Mouse (Mus musculus): ENCODE results near the gene Zfp160. TPM values are rescaled to one million over a fixed set of nuclear protein-coding genes. Genes with fewer than 3 reads are reported as not detected.
A peak's percentile ranks its signal among the peaks of the same experiment; 100 is the strongest.

Zfp160 gene
- 18.0 and 19.8 TPM in 2 replicates for total RNA-seq (2012; rRNA removed)

DNA sequence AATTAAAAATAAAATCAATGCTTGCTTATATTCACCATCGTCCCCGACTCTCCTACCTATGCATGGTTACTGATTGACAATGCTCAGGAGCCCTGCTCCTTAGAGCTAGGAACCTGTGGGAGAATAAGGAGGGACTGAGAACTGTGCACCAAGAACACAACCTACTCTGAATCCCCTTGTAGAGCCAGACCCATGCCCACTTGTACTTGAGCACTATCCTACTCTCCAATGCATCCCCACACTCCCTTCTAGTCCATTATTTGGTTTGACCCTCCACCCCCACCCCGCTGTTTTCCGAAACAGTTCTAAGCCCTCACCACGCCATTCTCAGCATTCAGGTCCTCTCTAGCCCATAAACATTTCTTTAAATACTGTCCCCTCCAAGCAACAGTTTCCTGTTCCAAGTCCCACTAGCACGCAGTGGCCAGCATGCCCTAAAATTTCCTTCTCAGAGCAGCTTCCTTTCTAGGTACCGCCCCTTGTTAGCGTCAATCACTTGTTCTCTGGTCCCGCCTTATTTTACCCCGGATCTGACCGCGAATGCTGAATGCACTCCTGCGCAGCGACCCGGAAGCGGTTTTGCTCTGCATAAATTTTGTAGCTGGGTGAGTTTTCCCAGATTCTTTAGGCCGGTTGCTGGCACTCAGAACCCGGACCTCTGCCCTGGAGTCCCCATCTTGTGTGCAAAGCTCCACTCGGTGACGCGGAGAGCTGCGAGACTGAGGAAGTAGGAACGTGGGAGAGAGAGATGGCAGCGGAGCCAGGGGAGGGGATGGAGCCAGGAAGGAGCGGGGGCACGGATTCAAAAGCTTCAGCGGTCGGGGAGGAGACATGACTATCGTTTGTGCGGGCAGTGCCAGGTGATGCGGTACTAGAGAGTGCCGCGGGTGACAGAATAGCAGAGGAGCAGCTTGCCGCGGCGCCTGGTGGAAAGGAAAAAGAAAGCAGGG is at the start of gene Zfp160:
Gene Zfp160, plus strand, starts transcription at position 522 of the 950 bp plus-strand sequence.
- Histone ChIP-seq H3K27ac (ENCODE audit: insufficient read depth, low read depth, low read length, poor library complexity, severe bottlenecking) (peak within 1 kb of the TSS; percentile 71; the same call in 1 of the 2 replicates), H3K36me3 (ENCODE audit: control insufficient read depth, insufficient read depth, low read length, poor library complexity, severe bottlenecking) (peaks cover 5% of the 10 kb centered on the region), H3K9me3 (ENCODE audit: control insufficient read depth, insufficient read depth, low read depth, low read length) (no peaks in the 10 kb centered on the region), H3K9ac (ENCODE audit: insufficient read depth, low read depth, low read length, poor library complexity, severe bottlenecking) (peak within 1 kb of the TSS; percentile 92), H3K4me3 (ENCODE audit: insufficient read depth in 1 of 2, low read depth in 1 of 2, low read length in 2 of 2, poor library complexity in 1 of 2, severe bottlenecking in 1 of 2) (peak within 1 kb of the TSS; percentile 87 to 88), H3K4me1 (ENCODE audit: control insufficient read depth in 2 of 2, insufficient read depth in 2 of 2, low read length in 2 of 2, poor library complexity in 1 of 2) (peaks cover 0 to 2% of the 10 kb centered on the region in 2 experiments; a peak in 1 of 4 replicates)
- DNase-seq (ENCODE audit: low read depth, low spot score) = peak; percentile 78
- TF ChIP-seq CHD2 (IDR thresholded peaks at IDR 0.05; ENCODE audit: low read depth, low read length) (no peak), HCFC1 (IDR thresholded peaks at IDR 0.05; ENCODE audit: borderline replicate concordance, insufficient read depth, low read length) (no peak), ZNF384 (IDR thresholded peaks at IDR 0.05; ENCODE audit: low read depth, low read length) (no peak), MAFK (IDR thresholded peaks at IDR 0.05; ENCODE audit: insufficient read depth, low read depth, low read length) (no peak), ZC3H11A (IDR thresholded peaks at IDR 0.05; ENCODE audit: borderline replicate concordance, low read depth, low read length) (no peak)
- in situ Hi-C loops (cut with MboI; ENCODE audit: low sequenced_read_pairs in 2 of 2, unreplicated experiment in 2 of 2) = no loop called here

- no peak overlapping the region for H3K4me3 ChIP-seq (ENCODE audit: insufficient read depth in 1 of 2, low read depth in 1 of 2, low read length in 2 of 2, poor library complexity in 1 of 2, severe bottlenecking in 1 of 2)
- H3K4me1 ChIP-seq (ENCODE audit: control insufficient read depth in 2 of 2, insufficient read depth in 2 of 2, low read length in 2 of 2, poor library complexity in 1 of 2) = no peaks in the 10 kb centered on the region
- no peak overlapping the region for H3K9ac ChIP-seq (ENCODE audit: insufficient read depth, low read depth, low read length, poor library complexity, severe bottlenecking)
- no peak overlapping the region for H3K27ac ChIP-seq (ENCODE audit: insufficient read depth, low read depth, low read length, poor library complexity, severe bottlenecking)
- TF ChIP-seq CHD2 (IDR thresholded peaks at IDR 0.05; ENCODE audit: low read depth, low read length) (no peak), MAFK (IDR thresholded peaks at IDR 0.05; ENCODE audit: insufficient read depth, low read depth, low read length) (no peak), ZNF384 (IDR thresholded peaks at IDR 0.05; ENCODE audit: low read depth, low read length) (no peak)
- no peak for DNase-seq (ENCODE audit: low read depth, low spot score)
- H3K36me3 ChIP-seq (ENCODE audit: control insufficient read depth, insufficient read depth, low read length, poor library complexity, severe bottlenecking) = peaks cover 62% of the 10 kb centered on the region
- in situ Hi-C loops (cut with MboI; ENCODE audit: low sequenced_read_pairs in 2 of 2, unreplicated experiment in 2 of 2) = no loop called here
- no peaks in the 10 kb centered on the region for H3K9me3 ChIP-seq (ENCODE audit: control insufficient read depth, insufficient read depth, low read depth, low read length)
Observed at GRCm38 (mm10) chr17:20960386-20960785, 48.3 kb upstream of the Zfp160 start.

GRCm38 (mm10) chr17:20965421-20965820 is 43.3 kb upstream of the Zfp160 start:
- in situ Hi-C loops (cut with MboI; ENCODE audit: low sequenced_read_pairs in 2 of 2, unreplicated experiment in 2 of 2) = no loop called here
- Histone ChIP-seq H3K4me1 (ENCODE audit: control insufficient read depth in 2 of 2, insufficient read depth in 2 of 2, low read length in 2 of 2, poor library complexity in 1 of 2) (no peaks in the 10 kb centered on the region), H3K36me3 (ENCODE audit: control insufficient read depth, insufficient read depth, low read length, poor library complexity, severe bottlenecking) (peaks cover 32% of the 10 kb centered on the region), H3K9ac (ENCODE audit: insufficient read depth, low read depth, low read length, poor library complexity, severe bottlenecking) (no peak overlapping the region), H3K4me3 (ENCODE audit: insufficient read depth in 1 of 2, low read depth in 1 of 2, low read length in 2 of 2, poor library complexity in 1 of 2, severe bottlenecking in 1 of 2) (no peak overlapping the region), H3K27ac (ENCODE audit: insufficient read depth, low read depth, low read length, poor library complexity, severe bottlenecking) (no peak overlapping the region), H3K9me3 (ENCODE audit: control insufficient read depth, insufficient read depth, low read depth, low read length) (no peaks in the 10 kb centered on the region)
- no peak for TF ChIP-seq ZNF384 (IDR thresholded peaks at IDR 0.05; ENCODE audit: low read depth, low read length)
- no peak for TF ChIP-seq HCFC1 (IDR thresholded peaks at IDR 0.05; ENCODE audit: borderline replicate concordance, insufficient read depth, low read length)
- TF ChIP-seq CHD2 (IDR thresholded peaks at IDR 0.05; ENCODE audit: low read depth, low read length) = no peak
- TF ChIP-seq MAFK (IDR thresholded peaks at IDR 0.05; ENCODE audit: insufficient read depth, low read depth, low read length) = no peak
- no peak for TF ChIP-seq ZC3H11A (IDR thresholded peaks at IDR 0.05; ENCODE audit: borderline replicate concordance, low read depth, low read length)
- no peak for DNase-seq (ENCODE audit: low read depth, low spot score)

GRCm38 (mm10) chr17:20966681-20967080 is 42.0 kb upstream of the Zfp160 start:
- no peak for TF ChIP-seq ZNF384 (IDR thresholded peaks at IDR 0.05; ENCODE audit: low read depth, low read length)
- no peak for TF ChIP-seq HCFC1 (IDR thresholded peaks at IDR 0.05; ENCODE audit: borderline replicate concordance, insufficient read depth, low read length)
- no peak for TF ChIP-seq CHD2 (IDR thresholded peaks at IDR 0.05; ENCODE audit: low read depth, low read length)
- no peak for TF ChIP-seq MAFK (IDR thresholded peaks at IDR 0.05; ENCODE audit: insufficient read depth, low read depth, low read length)
- TF ChIP-seq ZC3H11A (IDR thresholded peaks at IDR 0.05; ENCODE audit: borderline replicate concordance, low read depth, low read length) = no peak
- Histone ChIP-seq H3K4me3 (ENCODE audit: insufficient read depth in 1 of 2, low read depth in 1 of 2, low read length in 2 of 2, poor library complexity in 1 of 2, severe bottlenecking in 1 of 2) (no peak overlapping the region), H3K9me3 (ENCODE audit: control insufficient read depth, insufficient read depth, low read depth, low read length) (no peaks in the 10 kb centered on the region), H3K27ac (ENCODE audit: insufficient read depth, low read depth, low read length, poor library complexity, severe bottlenecking) (no peak overlapping the region), H3K9ac (ENCODE audit: insufficient read depth, low read depth, low read length, poor library complexity, severe bottlenecking) (no peak overlapping the region), H3K36me3 (ENCODE audit: control insufficient read depth, insufficient read depth, low read length, poor library complexity, severe bottlenecking) (peaks cover 22% of the 10 kb centered on the region), H3K4me1 (ENCODE audit: control insufficient read depth in 2 of 2, insufficient read depth in 2 of 2, low read length in 2 of 2, poor library complexity in 1 of 2) (no peaks in the 10 kb centered on the region)
- DNase-seq (ENCODE audit: low read depth, low spot score) = no peak
- in situ Hi-C loops (cut with MboI; ENCODE audit: low sequenced_read_pairs in 2 of 2, unreplicated experiment in 2 of 2) = no loop called here
